Mouse (Mus musculus): ENCODE results near the gene 4833423E24Rik. TPM values are rescaled to one million over a fixed set of nuclear protein-coding genes. Genes with fewer than 3 reads are reported as not detected.

The 4833423E24Rik gene
- not detected for total RNA-seq (2021)
- long read RNA-seq, experiment 1 = 0 reads
- long read RNA-seq, experiment 2 = 0 reads

DNA sequence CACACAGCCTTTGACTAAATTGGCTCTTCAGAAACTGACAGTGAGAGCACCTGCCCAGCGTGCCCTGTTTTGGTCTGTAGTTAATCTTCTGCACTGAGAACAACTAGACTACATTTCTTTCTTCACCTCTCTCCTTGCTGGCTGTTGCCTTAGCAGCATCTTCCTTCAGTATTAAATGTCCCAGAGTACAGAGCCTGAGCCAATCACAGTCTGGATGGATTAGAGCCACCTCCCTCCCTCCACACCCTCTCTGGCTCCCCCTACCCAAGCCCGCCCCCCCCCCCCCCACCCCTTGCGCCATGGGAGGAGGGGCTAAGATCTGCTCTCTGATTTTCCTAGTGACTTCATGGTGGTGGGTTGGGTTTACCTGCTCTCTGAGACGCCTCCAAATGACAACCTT lies at the start of gene 4833423E24Rik:
4833423E24Rik (minus strand) TSS at position 146 of the 400 bp plus-strand sequence.
- no peak within 1 kb of the TSS for H3K27ac ChIP-seq
- no peak within 1 kb of the TSS for H3K4me3 ChIP-seq
- no peak for DNase-seq
- TF ChIP-seq CTCF (IDR thresholded peaks at IDR 0.05) = no peak
- intact Hi-C loops (cut with DNase I) = no loop called here

DNA sequence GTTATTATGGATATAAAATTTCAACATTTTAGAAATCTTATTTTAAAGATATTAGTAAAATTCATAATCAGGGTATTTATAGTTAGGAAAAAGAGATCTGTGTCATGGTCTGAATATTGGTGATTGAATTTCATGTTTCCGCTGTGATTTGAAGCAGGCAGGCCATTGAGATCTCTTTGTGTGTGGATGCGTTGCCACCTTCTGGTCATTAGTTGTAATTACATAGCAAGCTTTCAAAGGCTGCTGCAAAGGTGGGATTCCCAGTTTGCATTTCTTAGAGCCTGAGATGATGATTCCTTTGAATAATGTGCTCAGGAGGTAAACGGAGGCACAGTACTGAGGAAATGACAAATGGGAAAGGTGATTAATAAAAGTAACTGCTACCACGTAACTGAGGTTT lies 42.4 kb upstream of the 4833423E24Rik start:
- no peak for DNase-seq
- intact Hi-C loops (cut with DNase I) = loop anchor here (2.0 kb wide), 2 partner anchors 314 to 438 kb away; no protein-coding TSS in a partner anchor
- Histone ChIP-seq H3K4me3 (no peak overlapping the region), H3K27ac (no peak overlapping the region)
- peak; percentile 82 for TF ChIP-seq CTCF (IDR thresholded peaks at IDR 0.05)

DNA sequence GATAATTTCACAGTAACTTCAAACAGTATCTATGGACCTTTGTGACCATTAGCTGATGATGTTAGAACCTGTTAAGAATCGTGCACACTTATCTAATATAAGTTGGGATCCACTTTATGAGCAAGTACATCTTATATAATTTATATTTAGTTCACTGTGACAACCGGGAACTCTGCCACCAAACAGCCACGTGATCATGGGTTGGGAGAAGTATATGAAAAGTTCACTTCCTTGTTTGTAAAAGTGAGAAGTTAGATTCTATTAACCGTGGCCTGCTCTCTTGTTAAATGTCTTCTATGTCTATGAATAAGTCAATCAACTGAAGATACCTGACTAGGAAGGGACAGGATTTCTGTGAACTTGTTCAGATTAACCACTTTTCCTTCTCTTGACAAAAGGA lies 41.4 kb upstream of the 4833423E24Rik start:
- Histone ChIP-seq H3K27ac (no peak overlapping the region), H3K4me3 (no peak overlapping the region)
- DNase-seq = no peak
- intact Hi-C loops (cut with DNase I) = loop anchor here (2.0 kb wide), 2 partner anchors 313 to 437 kb away; no protein-coding TSS in a partner anchor
- no peak for TF ChIP-seq CTCF (IDR thresholded peaks at IDR 0.05)

DNA sequence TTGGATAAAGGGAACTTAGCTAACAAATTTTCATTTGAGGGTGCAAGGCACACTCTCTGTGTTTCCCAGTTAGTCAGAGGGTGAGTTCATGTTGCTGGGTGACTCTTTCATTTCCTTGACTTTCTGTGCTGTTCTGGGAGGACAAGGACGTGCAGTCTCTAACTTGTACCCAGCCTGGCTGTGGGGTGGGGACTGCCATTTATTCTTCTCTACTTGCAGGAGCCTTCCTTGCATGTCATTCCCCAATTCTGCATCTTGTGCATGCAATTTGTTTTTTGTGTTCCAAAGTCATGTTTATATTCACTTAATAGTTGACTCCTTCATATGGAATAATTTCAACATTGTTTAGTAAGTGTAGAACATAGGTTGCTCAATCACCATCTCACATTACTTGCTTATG lies 36.0 kb upstream of the 4833423E24Rik start:
- TF ChIP-seq CTCF (IDR thresholded peaks at IDR 0.05) = no peak
- Histone ChIP-seq H3K27ac (no peak overlapping the region), H3K4me3 (no peak overlapping the region)
- DNase-seq = no peak
- intact Hi-C loops (cut with DNase I) = no loop called here

DNA sequence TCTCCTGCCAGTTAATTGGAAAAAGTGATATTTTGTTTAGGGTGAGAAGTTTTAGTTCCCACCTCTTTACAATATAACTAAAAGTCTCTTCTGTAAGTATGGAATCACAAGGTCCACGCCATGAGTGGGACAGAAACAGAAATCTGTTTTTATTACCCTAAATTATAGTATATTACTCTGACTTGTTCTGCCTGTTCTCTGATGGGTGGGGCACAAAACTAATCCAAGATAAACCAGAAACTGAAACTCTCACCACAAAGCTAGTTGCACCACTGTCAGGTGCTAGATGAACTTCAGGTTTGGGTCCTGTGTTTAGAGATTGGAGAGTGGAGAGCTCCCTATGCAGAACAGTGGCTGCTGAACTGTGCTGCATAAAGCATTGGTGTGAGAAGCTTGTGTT lies 15.1 kb upstream of the 4833423E24Rik start:
- intact Hi-C loops (cut with DNase I) = no loop called here
- H3K4me3 ChIP-seq = no peak overlapping the region
- TF ChIP-seq CTCF (IDR thresholded peaks at IDR 0.05) = no peak
- no peak for DNase-seq
- H3K27ac ChIP-seq = no peak overlapping the region

DNA sequence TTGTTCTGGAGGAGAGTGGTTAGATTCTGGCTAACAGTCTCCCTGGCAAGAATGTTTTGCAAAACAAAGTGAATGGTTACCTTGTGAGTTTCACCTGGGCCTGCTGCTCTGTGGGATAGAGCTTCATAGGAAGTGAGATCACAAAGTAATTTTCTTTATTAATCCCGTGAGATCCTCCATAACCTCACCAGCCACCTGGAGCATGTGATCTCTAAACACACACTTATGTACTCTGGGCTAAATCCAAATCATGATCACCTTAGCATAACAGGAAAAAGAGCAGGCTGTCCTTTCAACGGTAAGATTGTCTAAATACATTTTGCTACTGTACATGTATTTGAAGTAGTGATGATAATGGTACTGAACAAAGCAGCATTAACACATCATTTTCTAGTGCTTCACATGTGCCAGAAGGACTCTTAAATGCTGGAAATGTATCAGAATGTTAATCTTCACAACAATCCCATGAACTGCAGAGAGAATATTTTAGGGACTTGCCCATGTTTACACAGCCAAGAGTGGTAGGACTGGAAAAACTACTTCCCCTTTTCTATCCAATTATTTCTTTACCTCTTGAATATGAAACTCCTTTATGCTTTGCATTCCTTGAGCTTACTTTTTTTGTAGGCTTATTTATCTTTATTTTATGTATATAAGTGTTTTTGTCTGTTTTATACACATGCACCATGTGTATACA lies 13.4 kb upstream of the 4833423E24Rik start:
- DNase-seq = no peak
- intact Hi-C loops (cut with DNase I) = no loop called here
- no peak overlapping the region for H3K4me3 ChIP-seq
- no peak for TF ChIP-seq CTCF (IDR thresholded peaks at IDR 0.05)
- no peak overlapping the region for H3K27ac ChIP-seq

DNA sequence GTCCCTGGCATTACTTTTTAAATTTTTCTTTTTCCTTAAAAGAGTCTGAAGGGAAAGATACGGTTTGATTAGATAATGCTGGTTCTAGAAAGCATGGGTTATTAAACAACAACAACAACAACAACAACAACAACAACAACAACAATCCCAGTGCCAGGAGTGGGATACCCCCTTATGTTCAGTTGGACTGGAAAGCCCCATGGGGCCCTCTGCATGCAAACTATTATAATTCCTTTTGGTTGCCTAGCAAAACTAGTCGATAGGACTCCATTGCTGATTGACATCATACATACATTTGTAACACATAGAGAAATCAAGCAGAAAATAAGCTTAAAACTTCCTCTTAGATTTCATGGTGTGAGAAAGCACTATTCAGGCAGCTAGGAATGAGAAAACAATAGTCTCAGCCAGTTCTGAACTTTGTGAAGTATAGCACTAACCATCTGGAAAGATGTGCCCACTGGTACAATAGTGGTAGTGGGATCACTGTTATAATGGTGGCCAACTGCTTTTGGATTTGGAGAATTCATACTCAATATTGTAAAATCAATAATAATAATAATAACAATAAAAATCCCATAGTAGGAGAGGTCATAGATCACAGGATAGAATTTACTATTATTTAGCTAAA lies 4.2 kb upstream of the 4833423E24Rik start:
- H3K4me3 ChIP-seq = no peak overlapping the region
- TF ChIP-seq CTCF (IDR thresholded peaks at IDR 0.05) = no peak
- no peak overlapping the region for H3K27ac ChIP-seq
- no peak for DNase-seq
- intact Hi-C loops (cut with DNase I) = no loop called here

DNA sequence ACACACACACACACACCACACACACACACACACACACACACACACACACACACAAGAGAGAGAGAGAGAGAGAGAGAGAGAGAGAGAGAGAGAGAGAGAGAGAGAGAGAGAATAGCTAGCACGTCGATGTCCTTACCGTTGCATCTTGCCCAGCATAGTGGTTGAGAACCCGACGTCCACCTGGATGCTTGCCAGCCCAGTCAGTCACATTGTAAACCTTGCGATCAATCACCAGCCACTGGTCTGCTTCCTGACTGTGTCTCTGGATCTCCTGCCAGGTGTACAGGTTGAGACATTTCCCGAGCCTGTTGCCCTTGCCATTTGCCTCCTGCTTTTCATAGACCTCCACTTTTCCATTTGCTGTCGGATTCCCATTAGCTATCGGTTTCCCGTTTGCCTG lies 532 bp downstream of the 4833423E24Rik start:
- no peak for TF ChIP-seq CTCF (IDR thresholded peaks at IDR 0.05)
- no peak for DNase-seq
- no peak overlapping the region for H3K4me3 ChIP-seq

DNA sequence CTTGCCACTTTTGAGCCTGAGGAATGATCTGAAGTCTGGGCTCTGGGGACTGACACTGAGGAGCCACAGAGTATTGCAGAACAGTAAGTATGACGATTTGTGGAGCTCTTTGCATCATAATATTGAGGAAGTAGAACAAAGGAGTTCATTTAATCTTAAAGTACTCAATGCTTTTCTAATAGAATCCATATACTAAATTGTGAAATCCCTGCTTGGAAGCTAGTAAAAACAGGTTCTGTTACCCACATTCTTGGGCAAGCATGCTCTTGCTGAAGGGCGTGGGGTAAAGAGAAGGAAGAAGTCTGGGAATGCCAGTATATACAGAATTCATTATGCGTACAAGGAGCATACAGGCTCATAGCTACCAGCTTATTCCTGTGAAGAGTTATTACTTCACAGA lies 8.4 kb downstream of the 4833423E24Rik start:
- intact Hi-C loops (cut with DNase I) = no loop called here
- no peak overlapping the region for H3K4me3 ChIP-seq
- DNase-seq = no peak
- no peak for TF ChIP-seq CTCF (IDR thresholded peaks at IDR 0.05)
- H3K27ac ChIP-seq = no peak overlapping the region

More for the DNA sequence above, 532 bp downstream of the 4833423E24Rik start:
- no peak overlapping the region for H3K27ac ChIP-seq
- intact Hi-C loops (cut with DNase I) = no loop called here

DNA sequence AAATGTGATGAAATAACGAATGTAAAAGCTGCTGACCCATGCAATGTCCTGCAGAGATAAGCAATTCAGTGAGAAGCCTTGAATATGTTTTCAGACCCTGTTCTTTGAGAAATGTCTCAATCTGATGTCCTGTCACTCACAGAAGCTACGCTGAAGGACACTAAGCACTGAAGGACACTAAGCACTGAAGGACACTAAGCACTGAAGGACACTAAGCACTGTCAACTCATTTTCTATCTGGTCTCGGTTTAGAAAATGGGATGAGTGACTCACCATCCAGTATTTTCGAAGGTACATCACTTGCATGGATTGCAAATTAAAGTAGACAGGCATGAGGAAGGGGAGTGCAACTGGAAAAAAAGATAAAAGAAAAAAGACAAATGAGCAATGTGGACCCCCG lies 28.4 kb downstream of the 4833423E24Rik start:
- Histone ChIP-seq H3K4me3 (no peak overlapping the region), H3K27ac (no peak overlapping the region)
- no peak for TF ChIP-seq CTCF (IDR thresholded peaks at IDR 0.05)
- no peak for DNase-seq
- intact Hi-C loops (cut with DNase I) = no loop called here

DNA sequence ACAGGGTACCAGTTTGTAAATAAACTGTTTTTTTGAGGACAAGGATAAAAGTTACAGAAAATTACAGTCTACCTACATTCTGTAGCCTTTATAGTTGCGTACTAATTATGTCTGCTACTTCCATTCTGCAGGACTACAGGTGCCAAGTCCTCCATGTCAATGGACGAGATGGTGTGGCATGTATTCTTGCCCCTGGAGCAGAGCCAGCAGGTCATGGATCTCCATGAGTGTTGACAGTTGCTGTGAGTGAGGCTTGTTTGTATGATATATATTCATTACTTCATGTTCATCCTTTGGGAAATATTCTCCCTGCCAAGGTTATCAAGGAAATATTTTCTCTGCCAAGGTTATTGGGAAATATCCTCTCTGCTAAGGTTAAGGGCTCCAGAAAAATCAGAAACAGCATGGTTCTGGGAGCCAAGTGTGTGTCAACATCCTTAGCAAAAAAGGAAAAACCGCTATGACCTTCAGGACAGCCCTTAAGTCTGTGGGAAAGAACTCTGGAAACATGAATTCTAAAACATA lies 52.0 kb downstream of the 4833423E24Rik start:
- intact Hi-C loops (cut with DNase I) = no loop called here
- TF ChIP-seq CTCF (IDR thresholded peaks at IDR 0.05) = no peak
- Histone ChIP-seq H3K4me3 (no peak overlapping the region), H3K27ac (no peak overlapping the region)
- DNase-seq = no peak

DNA sequence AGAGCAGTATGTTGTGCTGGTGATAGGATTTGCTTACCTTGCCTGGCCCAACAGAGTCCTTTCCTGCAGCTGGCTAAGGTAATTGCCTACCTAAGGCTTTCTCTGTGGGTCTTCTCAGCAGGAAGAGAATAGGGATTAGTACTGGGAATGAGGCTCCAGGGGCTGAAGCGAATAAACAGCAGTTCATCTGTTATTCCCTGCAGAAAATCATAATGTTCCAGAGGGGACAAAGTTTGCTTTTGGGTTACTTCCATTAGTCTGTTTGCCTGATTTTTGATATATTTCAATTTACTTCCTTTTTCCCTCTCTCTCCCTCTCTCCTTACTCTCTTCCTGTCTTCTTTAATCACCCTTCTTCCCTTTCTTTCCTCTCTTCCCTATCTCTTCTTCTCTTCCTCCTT lies 75.3 kb downstream of the 4833423E24Rik start, which contains the start of gene Olfr995:
Olfr995 (minus strand) TSS at position 101 of the 400 bp plus-strand sequence.
- no peak within 1 kb of the TSS for H3K27ac ChIP-seq
- H3K4me3 ChIP-seq = no peak within 1 kb of the TSS
- TF ChIP-seq CTCF (IDR thresholded peaks at IDR 0.05) = no peak
- no peak for DNase-seq
- intact Hi-C loops (cut with DNase I) = no loop called here

DNA sequence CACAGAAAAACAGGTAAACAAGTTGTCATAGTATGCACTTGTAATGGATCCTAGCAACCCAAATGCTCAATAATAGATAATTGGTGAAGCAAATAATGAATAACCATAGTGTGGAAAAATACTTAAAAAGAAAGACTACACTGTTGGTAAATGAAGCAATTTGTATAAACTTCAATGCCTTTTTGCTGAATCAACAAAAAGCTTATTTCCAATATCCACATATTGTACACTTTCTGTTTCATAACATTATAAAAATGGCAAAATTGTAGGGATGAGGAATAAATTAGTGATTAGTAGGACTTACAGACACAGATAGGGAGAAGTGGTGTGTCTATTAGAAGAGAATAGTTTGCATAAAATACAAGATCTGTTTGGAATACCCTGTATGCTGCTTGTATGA lies 76.3 kb downstream of the 4833423E24Rik start:
- no peak for TF ChIP-seq CTCF (IDR thresholded peaks at IDR 0.05)
- DNase-seq = no peak
- Histone ChIP-seq H3K27ac (no peak overlapping the region), H3K4me3 (no peak overlapping the region)
- intact Hi-C loops (cut with DNase I) = no loop called here
